Mouse (Mus musculus) heart, adult 18-20 months (tissue): ENCODE measurements at regions not wholly inside any gene's neighbourhood (a gene's known extent, or its start where the extent isn't known, plus 50 kb on each side); places are given as distances from the start of the nearest gene placed in this dataset.
"Not testable (repeated sequence)": the region's sequence is repeated elsewhere in the genome, so short reads cannot be mapped to it uniquely, and the experiment has no call there.

ENCODE experiments used
- DNase-seq, 2 experiments: peaks; one replicate each; pipeline ENCODE4 v3.0.0; 2021 to 2022; ENCODE audit warnings: mixed read lengths in 1 of 2

- DNase-seq: peak; percentile 33 to 34
These were observed 69.3 kb downstream of the Btg1 start for GRCm38 (mm10) chr10:96685991-96686601.

- peak; percentile 60 to 73 for DNase-seq
These were observed 70.0 kb downstream of the Btg1 start for GRCm38 (mm10) chr10:96686659-96687440.

GRCm38 (mm10) chr10:96687441-96687772, 70.6 kb downstream of the Btg1 start:
- DNase-seq: no peak

GRCm38 (mm10) chr10:96689976-96690867, 73.4 kb downstream of the Btg1 start:
- DNase-seq: peak in 1 of 2 experiments; percentile 32

GRCm38 (mm10) chr10:96690868-96691302, 74.1 kb downstream of the Btg1 start:
- DNase-seq: peak; percentile 34 to 49

- DNase-seq: no peak
These were observed 74.6 kb downstream of the Btg1 start for GRCm38 (mm10) chr10:96691319-96691870.

- DNase-seq: no peak
These were observed 76.0 kb downstream of the Btg1 start for GRCm38 (mm10) chr10:96692821-96693220.

- no peak for DNase-seq
These were observed 77.0 kb downstream of the Btg1 start for GRCm38 (mm10) chr10:96693766-96694165.

- DNase-seq: no peak
These were observed 79.8 kb downstream of the Btg1 start for GRCm38 (mm10) chr10:96696571-96696970.

- peak; percentile 17 to 27 for DNase-seq
These were observed 81.0 kb downstream of the Btg1 start for GRCm38 (mm10) chr10:96697781-96698180.

GRCm38 (mm10) chr10:96706656-96707055, 89.8 kb downstream of the Btg1 start:
- DNase-seq: no peak

GRCm38 (mm10) chr10:96708471-96708870, 91.7 kb downstream of the Btg1 start:
- peak; percentile 58 to 67 for DNase-seq

GRCm38 (mm10) chr10:96709698-96710356, 93.0 kb downstream of the Btg1 start:
- DNase-seq: no peak

GRCm38 (mm10) chr10:96711993-96712392, 95.2 kb downstream of the Btg1 start:
- peak in 1 of 2 experiments; percentile 44 for DNase-seq

GRCm38 (mm10) chr10:96714702-96715101, 97.9 kb downstream of the Btg1 start:
- DNase-seq: no peak

GRCm38 (mm10) chr10:96717281-96717680, 100.5 kb downstream of the Btg1 start:
- DNase-seq: no peak

GRCm38 (mm10) chr10:96718706-96719105, 101.9 kb downstream of the Btg1 start:
- DNase-seq: not testable (repeated sequence)

GRCm38 (mm10) chr10:96720281-96720711, 103.5 kb downstream of the Btg1 start:
- DNase-seq: no peak

GRCm38 (mm10) chr10:96720956-96721688, 104.3 kb downstream of the Btg1 start:
- DNase-seq: no peak

- peak; percentile 26 to 35 for DNase-seq
These were observed 105.7 kb downstream of the Btg1 start for GRCm38 (mm10) chr10:96722491-96722890.

- DNase-seq: no peak
These were observed 106.3 kb downstream of the Btg1 start for GRCm38 (mm10) chr10:96723071-96723470.
